Mouse (Mus musculus) C2C12 (cell line): ENCODE results near the gene Mmp23. TPM values are rescaled to one million over a fixed set of nuclear protein-coding genes. Genes with fewer than 3 reads are reported as not detected.

Source experiments
- H3K27me3 ChIP-seq: one replicate; pipeline ENCODE4 v1.6.1; 2011; ENCODE audit not compliant: control insufficient read depth, insufficient read depth, insufficient read length
- H3K36me3 ChIP-seq: one replicate; pipeline ENCODE4 v1.6.1; 2011; ENCODE audit not compliant: control insufficient read depth, insufficient read depth
- H3K4me3 ChIP-seq: one replicate; pipeline ENCODE4 v1.5.1; 2011; ENCODE audit warnings: mild to moderate bottlenecking, control low read depth; ENCODE audit not compliant: poor library complexity, insufficient read depth, severe bottlenecking
- H3K79me2 ChIP-seq: one replicate; pipeline ENCODE4 v1.6.1; 2011; ENCODE audit not compliant: control insufficient read depth, insufficient read depth
- H3K79me3 ChIP-seq: one replicate; pipeline ENCODE4 v1.6.1; 2011; ENCODE audit warnings: low read depth, control low read depth
- H3ac ChIP-seq: one replicate; pipeline ENCODE3; 2011; ENCODE audit warnings: low read depth; ENCODE audit not compliant: control insufficient read depth, insufficient read length
- CEBPB ChIP-seq: IDR thresholded peaks from one replicate; pipeline ENCODE4 v1.6.1; 2011; ENCODE audit warnings: low read depth, mild to moderate bottlenecking, control low read depth, moderate library complexity
- CTCF ChIP-seq: IDR thresholded peaks from one replicate; pipeline ENCODE4 v1.5.1; 2011; ENCODE audit not compliant: control insufficient read depth, insufficient read depth, insufficient read length
- FOSL1 ChIP-seq: IDR thresholded peaks from one replicate; pipeline ENCODE4 v1.8.0; 2011; ENCODE audit warnings: mild to moderate bottlenecking, low read length; ENCODE audit not compliant: poor library complexity, insufficient read depth, severe bottlenecking
- MAX ChIP-seq: IDR thresholded peaks from one replicate; pipeline ENCODE4 v1.6.1; 2011; ENCODE audit warnings: mild to moderate bottlenecking, control low read depth
- MYOD1 ChIP-seq: IDR thresholded peaks from one replicate; pipeline ENCODE4 v1.6.1; 2011; ENCODE audit warnings: low read depth; ENCODE audit not compliant: control insufficient read depth, insufficient read length
- MYOG ChIP-seq: IDR thresholded peaks from one replicate; pipeline ENCODE4 v1.6.1; 2011; ENCODE audit not compliant: control insufficient read depth, insufficient read length; ENCODE audit errors: extremely low read depth
- USF1 ChIP-seq: IDR thresholded peaks from one replicate; pipeline ENCODE4 v1.6.1; 2011; ENCODE audit warnings: low read depth, mild to moderate bottlenecking, control low read depth, moderate library complexity
- long read RNA-seq, 2 experiments: library from polyadenylated mRNA; unstranded; transcript quantifications; one replicate each; pipeline ENCODE4 v2.0.0; 2019 to 2020
- polyA plus RNA-seq: library from polyadenylated mRNA; unstranded; fragments of >200 nt; fragmentation: generic; extraction: Trizol; gene quantifications from one replicate; pipeline ENCODE4 v1.2.1, GENCODE M21; 2012; ENCODE audit warnings: missing spikeins

The Mmp23 gene
- polyA plus RNA-seq, result 4.5 TPM
- long read RNA-seq, experiment 1, partial matches to known transcripts, result 1 of 8 reads
- long read RNA-seq, experiment 1, other reads (novel, unspliced or antisense), result 3 of 8 reads
- long read RNA-seq, experiment 2, transcript Mmp23-201 (8 exons, 1,434 nt), result major isoform, 6 of 12 reads
- long read RNA-seq, experiment 2, partial matches to known transcripts, result 0 of 12 reads
- long read RNA-seq, experiment 2, other reads (novel, unspliced or antisense), result 5 of 12 reads

DNA sequence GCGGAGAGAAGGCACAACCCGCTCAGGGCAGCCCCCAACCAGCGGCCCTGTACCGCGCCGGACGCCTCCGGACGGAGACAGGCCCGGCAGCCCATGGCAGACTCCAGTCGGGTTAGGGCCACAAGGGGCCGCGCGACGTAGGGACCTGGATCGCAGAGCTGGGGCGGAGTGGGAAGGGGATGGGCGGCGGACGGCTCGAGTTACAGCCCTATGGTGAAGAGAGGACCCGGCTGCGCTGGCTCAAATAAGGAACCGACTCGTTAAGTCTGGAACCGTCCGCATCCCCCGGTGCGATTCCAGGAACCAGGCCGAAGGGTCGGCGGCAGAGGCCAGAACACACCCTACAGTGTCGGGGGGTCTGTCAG is at the start of gene Mmp23:
Gene Mmp23, minus strand, starts transcription at position 299 of the 365 bp plus-strand sequence.
- no peak within 1 kb of the TSS for H3K4me3 ChIP-seq
- H3K79me2 ChIP-seq, result no peaks in the 10 kb centered on the region
- H3K27me3 ChIP-seq, result no peaks in the 10 kb centered on the region
- H3ac ChIP-seq, result peak within 1 kb of the TSS; percentile 50
- TF ChIP-seq USF1, result no peak
- TF ChIP-seq MYOG, result no peak
- TF ChIP-seq CTCF, result no peak
- H3K79me3 ChIP-seq, result no peaks in the 10 kb centered on the region
- peaks cover 37% of the 10 kb centered on the region for H3K36me3 ChIP-seq

DNA sequence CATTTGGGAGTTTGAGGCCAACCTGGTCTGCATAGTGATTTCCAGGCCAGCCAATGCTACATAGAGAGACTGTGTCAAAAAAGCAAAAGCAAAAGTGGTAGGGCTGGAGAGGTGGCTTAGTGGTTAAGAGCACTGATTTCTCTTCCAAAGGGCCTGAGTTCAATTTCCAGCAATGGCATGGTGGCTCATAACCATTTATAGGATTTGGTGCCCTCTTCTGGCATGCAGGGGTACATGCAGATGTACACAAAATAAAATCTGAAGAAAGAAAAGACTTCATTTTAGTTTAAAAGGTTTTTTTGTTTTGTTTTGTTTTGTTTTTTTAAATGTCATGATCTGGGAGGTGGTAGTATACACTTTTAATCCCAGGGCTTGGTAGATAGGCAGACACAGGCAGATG is 47.2 kb upstream of the Mmp23 start:
- TF ChIP-seq CTCF (no peak), MYOG (no peak)
- Histone ChIP-seq H3K79me3 (peaks cover 4% of the 10 kb centered on the region), H3K27me3 (no peaks in the 10 kb centered on the region), H3K79me2 (peaks cover 4% of the 10 kb centered on the region), H3K36me3 (no peaks in the 10 kb centered on the region), H3ac (no peak overlapping the region), H3K4me3 (no peak overlapping the region)

DNA sequence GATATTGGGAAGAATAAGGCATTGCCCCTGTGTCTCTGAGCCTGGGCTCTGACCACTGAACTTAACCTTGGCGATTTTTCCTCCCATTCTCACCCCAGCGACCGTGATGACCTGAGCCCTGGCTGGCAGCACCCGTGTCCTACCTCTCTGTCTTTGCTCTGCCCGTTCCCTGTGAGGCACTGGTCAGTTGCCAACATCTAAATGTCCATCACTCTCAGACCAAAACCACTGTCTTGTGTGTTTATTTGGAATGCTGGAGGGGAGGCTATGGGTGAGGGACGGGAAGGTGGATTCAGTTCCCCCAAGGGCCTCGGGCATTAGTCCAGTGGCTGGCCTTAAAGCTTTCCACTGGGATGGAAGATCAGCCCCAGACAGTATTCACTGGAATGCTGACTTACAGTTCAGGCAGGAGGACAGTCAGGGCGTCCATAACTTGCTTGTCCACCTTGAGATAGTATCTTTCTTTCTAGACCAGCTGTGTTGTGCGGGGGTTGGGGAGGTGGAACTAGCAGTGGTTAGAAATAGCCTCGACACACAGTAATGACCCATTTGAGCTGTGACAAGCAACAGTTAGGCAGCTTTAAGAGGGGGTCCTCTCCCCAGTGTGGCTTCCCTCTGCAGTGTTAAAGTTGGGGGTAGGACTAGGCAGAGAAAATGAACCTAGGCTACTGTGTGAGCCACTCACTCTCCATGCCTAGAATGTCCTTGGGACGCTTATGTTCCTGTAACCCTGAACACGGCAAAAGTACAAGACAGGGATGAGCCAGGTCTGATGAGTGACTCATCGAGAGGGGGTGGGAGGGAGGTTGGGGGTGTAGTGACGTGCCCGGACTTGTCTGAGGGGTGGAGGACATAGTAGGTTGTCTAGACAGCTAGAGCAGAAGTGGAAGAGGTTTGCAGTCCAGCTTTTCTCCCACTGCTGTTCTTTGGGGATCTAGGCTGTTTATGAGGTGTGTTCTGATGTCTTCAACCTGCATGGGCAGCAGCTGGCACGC is 43.4 kb upstream of the Mmp23 start:
- peak overlapping the region; percentile 6 for H3K4me3 ChIP-seq
- H3K27me3 ChIP-seq, result no peaks in the 10 kb centered on the region
- H3ac ChIP-seq, result no peak overlapping the region
- no peaks in the 10 kb centered on the region for H3K79me2 ChIP-seq
- H3K36me3 ChIP-seq, result no peaks in the 10 kb centered on the region
- no peak for TF ChIP-seq MAX
- H3K79me3 ChIP-seq, result no peaks in the 10 kb centered on the region

DNA sequence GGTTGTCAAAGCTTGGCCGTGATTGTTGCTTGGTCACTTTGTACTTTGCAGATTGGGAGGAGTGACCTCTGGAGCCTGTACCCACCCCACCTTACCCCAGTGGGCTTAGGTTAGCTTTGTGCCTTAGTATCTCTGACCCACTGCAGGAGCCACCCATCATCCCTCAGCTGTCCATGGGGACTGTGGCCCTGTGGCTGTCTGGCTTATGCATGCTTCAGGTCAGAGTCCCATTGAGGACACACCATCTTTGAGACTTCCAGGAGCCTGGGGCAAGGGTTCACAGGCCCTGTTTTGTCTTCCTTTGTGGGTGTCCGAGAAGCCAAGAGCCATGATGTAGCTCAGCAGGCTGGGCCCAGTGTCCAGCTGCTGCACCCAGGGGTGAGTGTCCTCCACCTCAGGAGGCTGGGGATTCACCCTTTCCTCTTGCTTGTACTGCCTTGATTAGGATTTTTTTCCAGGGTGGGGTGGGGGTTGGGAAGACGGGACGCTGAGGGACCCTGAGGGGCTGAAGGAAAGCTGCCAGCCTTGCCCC is 42.4 kb upstream of the Mmp23 start:
- Histone ChIP-seq H3K79me3 (no peaks in the 10 kb centered on the region), H3ac (no peak overlapping the region), H3K79me2 (no peaks in the 10 kb centered on the region), H3K4me3 (no peak overlapping the region), H3K36me3 (no peaks in the 10 kb centered on the region), H3K27me3 (no peaks in the 10 kb centered on the region)
- no peak for TF ChIP-seq MYOD1
- no peak for TF ChIP-seq MAX
- TF ChIP-seq USF1, result no peak
- no peak for TF ChIP-seq CTCF
- no peak for TF ChIP-seq CEBPB
- TF ChIP-seq FOSL1, result no peak
- no peak for TF ChIP-seq MYOG

DNA sequence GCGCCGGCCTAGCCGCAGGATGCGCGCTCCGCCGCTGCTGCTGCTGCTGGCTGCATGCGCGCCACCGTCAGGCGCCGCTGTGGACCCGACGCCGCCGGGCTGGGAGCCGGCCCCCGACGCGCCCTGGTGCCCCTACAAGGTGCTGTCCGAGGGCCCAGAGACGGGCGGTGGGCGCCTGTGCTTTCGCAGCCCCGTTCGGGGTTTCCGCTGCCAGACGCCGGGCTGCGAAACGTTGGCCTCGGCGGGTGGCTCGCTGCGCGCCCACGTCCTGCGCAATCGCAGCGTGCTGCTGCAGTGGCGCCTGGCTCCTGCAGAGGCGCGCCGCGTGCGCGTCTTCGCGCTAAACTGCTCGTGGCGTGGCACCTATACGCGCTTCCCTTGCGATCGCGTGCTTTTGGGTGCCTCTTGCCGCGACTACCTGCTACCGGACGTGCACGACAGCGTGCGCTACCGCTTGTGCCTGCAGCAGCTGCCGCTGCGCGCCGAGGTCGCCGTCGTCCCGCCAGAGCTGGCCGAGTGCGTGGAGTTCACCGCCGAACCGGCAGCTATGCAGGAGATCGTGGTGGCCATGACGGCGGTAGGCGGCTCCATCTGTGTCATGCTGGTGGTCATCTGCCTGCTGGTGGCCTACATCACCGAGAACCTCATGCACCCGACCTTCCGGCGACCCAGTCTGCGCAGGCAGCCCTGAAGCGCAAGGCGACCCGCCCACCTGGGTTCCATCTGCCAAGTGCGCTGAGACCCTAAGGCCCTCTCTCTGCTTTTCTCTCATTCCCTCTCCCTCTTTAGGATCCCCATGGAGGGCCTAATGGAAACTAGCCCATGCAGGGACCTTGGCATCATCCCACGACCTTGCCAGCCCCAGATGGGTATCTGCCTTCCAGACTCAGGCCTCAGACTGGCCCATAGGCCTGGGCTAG is 41.6 kb upstream of the Mmp23 start:
- TF ChIP-seq CTCF (no peak), MAX (peak; percentile 85)
- Histone ChIP-seq H3K79me3 (no peaks in the 10 kb centered on the region), H3K27me3 (no peaks in the 10 kb centered on the region)

DNA sequence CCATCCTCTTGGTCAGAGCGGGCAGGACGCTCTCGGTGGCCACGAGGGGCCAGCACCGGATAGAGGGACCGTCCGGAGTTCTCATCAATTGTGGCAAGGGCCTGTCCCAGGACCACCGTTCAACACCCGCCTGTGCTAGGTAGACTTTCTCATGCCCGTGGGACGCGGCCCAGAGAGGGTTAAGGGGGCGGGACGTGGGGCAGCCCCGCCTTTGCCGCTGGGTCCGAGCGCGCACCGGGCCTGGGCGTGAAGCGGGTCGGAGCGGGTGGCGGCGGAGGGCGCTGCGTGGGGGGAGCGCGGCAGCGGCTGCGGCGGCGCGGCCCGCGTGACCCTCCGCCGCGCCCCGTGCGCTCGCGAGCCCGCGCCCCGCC is 40.9 kb upstream of the Mmp23 start, which contains the start of gene Fndc10:
Gene Fndc10, plus strand, starts transcription at position 232 of the 371 bp plus-strand sequence.
- no peaks in the 10 kb centered on the region for H3K36me3 ChIP-seq
- peak within 1 kb of the TSS; percentile 37 for H3K4me3 ChIP-seq
- no peak for TF ChIP-seq MYOG
- TF ChIP-seq MAX, result no peak
- no peak for TF ChIP-seq CEBPB
- no peak for TF ChIP-seq MYOD1
- TF ChIP-seq USF1, result no peak
- no peak for TF ChIP-seq FOSL1
- no peak for TF ChIP-seq CTCF
- no peaks in the 10 kb centered on the region for H3K79me2 ChIP-seq
- peak within 1 kb of the TSS; percentile 73 for H3ac ChIP-seq
- no peaks in the 10 kb centered on the region for H3K27me3 ChIP-seq
- no peaks in the 10 kb centered on the region for H3K79me3 ChIP-seq

More for the DNA sequence above, 41.6 kb upstream of the Mmp23 start:
- peak overlapping the region; percentile 37 for H3K4me3 ChIP-seq
- H3K79me2 ChIP-seq, result no peaks in the 10 kb centered on the region
- peak overlapping the region; percentile 73 for H3ac ChIP-seq
- no peaks in the 10 kb centered on the region for H3K36me3 ChIP-seq
